Mouse (Mus musculus) left cerebral cortex, postnatal 14 days (tissue): Measurements from ENCODE around the gene Mrc2. TPM values are rescaled to one million over a fixed set of nuclear protein-coding genes. Genes with fewer than 3 reads are reported as not detected.

Experiments used
- DNase-seq, 2 experiments: peaks; one replicate each; pipeline ENCODE4 v3.0.0; 2021 to 2022; ENCODE audit warnings: low spot score in 2 of 2, mixed read lengths in 1 of 2
- intact Hi-C: fragments of 180-260 bp; cut with DNase I; formaldehyde crosslinking; loops from one replicate; pipeline ENCODE4 v1.15.1; 2025
- long read RNA-seq, 2 experiments: library from polyadenylated mRNA; stranded (forward); transcript quantifications; one replicate each; pipeline ENCODE4 v2.0.0; 2021
- total RNA-seq, 2 experiments: library from RNA; stranded (reverse); gene quantifications; 2 replicates each; pipeline ENCODE4 v1.2.3; 2021

Mrc2 gene
- 10 to 100 TPM in 1 of 2 experiments, 1 to 10 TPM in 1; 8.9 to 10.1 TPM for total RNA-seq
- long read RNA-seq, experiment 1, full-length matches to known transcripts: 1 of 5 reads
- long read RNA-seq, experiment 1, partial matches to known transcripts: 2 of 5 reads
- long read RNA-seq, experiment 1, other reads (novel, unspliced or antisense): 2 of 5 reads
- long read RNA-seq, experiment 2, full-length matches to known transcripts: 4 of 8 reads
- long read RNA-seq, experiment 2, partial matches to known transcripts: 4 of 8 reads
- long read RNA-seq, experiment 2, other reads (novel, unspliced or antisense): 0 of 8 reads

DNA sequence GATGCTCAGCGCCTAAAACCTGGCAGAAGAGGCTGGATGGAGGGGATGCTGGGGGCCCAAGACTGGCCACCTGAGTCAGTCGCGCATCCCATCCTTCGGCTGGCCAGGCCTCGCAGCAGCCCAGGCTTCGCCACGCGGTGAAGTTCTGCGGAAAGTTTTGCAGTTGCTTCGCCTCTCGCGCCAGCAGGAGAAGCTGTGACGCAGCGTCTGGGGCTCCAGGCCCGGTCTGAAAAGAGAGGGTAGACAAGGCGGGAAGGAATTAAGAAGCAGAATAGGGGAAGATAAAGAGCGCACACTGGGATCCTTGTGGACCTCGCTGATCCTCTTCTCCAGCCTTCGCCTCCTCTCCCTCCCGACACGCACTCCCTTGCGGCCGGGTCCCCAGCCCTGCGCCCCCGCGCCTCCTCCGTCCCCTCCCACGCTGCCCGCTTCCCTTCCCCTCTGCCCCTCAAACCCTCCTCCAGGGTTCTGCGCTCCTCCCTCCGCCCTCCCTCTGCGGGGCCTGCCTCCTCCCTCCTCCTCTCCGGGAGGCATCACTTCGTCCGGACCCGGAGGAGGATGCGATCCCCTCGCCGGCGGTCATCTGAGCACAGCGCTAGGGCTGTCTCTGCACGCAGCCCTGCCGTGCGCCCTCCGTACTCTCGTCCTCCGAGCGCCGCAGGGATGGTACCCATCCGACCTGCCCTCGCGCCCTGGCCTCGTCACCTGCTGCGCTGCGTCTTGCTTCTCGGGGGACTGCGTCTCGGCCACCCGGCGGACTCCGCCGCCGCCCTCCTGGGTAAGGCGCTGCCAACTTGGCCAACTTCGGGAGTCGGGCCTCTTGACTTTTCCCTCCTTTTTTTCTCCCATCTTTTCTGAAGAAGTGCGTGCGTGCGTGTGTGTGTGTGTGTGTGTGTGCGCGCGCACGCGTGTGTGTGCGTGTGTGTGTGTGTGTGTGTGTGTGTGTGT is at the start of gene Mrc2:
TSS of gene Mrc2 (plus strand) at position 520 of the 948 bp plus-strand sequence.
- DNase-seq: peak in 1 of 2 experiments; percentile 46
- intact Hi-C loops: no loop called here

DNA sequence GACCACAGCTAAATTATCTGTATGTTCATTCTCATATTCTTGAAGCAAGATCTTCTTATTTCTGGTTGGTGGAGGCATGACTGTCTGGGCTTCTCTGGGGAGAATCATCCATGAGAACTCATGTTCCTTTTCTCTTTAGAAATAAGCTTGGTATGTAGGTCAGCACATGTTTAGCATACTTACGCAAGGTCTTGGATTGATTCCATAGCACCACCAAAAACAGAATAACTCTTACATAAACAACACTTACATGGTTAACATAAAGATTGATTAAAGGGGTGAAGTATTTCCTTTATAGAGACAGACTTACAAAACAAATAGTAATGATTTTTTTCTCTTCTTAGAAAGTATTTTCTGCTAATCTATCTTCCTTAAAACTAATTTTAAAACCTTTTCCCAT is 46.1 kb upstream of the Mrc2 start:
- intact Hi-C loops: no loop called here
- DNase-seq: peak in 1 of 2 experiments; percentile 73

DNA sequence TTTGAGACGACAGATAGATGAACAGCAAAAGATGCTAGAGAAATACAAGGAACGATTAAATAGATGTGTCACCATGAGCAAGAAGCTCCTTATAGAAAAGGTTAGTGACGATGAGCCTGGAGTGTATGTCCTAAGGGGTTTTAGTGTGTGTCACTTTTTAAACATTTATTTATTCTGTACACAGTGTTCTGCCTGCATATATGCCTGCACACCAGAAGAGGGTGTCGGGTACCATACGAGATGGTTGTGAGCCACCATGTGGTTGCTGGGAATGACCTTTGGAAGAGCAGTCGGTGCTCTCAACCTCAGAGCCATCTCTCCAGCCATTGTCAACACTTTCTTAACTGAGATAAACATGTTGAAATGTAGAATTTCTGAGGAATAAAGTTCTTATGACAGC is 45.7 kb upstream of the Mrc2 start:
- intact Hi-C loops: no loop called here
- no peak for DNase-seq

DNA sequence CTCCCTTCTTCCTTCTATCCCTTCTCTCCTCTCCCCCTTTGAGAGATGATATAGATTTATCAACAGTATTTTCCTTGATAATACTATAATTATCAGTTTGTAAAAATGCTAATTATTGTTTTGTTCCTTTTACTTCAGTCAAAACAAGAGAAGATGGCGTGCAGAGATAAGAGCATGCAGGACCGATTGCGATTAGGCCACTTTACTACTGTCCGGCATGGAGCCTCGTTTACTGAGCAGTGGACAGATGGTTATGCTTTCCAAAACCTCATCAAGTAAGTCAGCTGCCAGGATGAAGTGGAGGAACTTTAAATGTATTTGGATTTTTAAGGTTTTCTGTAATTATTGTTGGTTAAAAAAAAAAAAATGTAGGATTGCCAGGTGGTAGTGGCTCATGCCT is 45.1 kb upstream of the Mrc2 start:
- DNase-seq: no peak
- intact Hi-C loops: no loop called here

DNA sequence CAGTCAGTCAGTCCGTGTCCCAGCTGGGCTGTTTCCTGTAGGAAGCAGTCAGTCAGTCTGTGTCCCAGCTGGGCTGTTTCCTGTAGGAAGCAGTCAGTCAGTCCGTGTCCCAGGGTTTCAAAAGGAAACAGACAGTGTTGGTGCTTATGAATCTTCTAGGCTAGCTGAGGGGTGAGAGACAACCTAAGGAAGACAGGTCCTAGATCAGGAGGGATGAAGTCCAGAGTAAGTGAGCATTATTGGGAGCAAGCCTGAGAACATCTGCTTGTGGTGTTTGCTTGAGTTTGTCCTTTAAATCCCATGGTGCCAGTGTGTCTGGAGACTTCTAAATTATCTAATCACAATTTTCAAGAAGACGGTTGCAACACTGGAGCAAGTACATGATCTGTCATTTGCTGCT is 32.7 kb upstream of the Mrc2 start:
- DNase-seq: no peak
- intact Hi-C loops: no loop called here

DNA sequence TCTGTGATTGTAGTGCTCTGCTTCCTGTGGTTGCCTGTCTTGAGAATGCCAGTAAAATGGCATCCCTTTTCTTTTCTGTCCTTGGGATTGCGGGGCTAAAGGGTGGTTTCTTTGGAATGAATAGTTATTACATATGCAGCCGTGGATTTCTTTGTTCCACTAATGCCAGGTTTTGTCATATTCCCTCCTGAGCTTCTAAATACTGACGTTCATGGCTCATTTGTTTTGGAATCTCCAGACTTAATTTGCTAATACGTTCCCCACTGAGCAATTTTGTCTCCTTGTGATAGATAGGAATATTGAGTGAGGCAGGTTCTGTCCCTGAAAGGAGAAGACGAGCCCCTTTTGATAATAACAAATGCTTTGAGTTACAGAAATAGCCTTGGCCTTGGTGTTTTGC is 31.3 kb upstream of the Mrc2 start:
- intact Hi-C loops: no loop called here
- no peak for DNase-seq

DNA sequence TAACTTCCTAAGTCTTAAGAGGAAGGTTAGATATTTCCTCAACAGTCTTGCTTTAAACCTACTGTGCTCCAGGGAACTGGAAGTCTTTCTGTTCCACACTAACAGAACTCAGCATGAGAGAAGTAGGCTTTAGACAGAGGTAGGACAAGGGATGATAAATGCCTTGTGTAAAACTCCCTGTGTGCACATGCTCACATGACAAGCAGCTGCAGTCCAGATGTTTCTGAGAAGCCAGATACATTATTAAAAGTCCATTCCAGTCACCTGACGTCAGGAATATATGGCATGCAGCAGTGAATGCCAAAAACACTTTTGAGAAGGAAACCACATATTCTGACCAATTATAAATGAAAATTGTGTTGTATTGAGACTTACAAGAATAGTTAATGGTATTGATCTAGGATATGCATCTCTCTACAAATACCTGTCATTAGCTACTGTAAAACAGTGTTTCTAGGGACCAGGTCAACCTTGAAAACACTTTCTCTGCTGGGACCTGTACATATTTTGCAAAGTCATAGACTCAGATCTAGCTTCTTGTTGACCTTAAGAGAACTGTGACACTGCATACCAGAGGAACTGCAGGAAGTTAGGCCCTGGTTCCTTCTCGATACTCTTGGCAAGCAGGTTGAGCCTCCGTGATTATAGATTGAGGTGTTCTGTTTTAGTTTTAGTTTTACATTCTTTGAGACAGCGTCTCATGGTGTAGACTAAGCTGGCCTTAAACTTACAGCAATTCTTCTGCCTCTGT is 30.7 kb upstream of the Mrc2 start:
- intact Hi-C loops: no loop called here
- no peak for DNase-seq

DNA sequence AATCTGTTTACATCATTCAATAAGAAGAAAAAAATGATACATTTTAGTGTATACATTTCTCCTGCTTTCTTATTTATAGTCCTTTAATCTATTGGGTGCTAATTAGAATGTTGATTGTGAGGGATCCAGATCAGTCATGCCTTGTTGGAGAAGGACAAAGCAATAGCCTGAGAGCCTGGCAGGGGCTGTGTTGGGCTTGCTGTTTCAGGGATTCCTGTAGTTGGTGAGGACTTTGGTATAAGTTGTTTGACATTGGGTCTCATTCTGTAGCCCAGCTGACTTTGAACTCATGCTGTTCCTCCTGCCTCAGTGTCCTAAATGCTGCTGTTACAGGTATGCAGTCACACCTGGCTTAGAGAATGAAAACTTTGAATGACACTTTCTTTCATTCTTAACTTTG is 27.9 kb upstream of the Mrc2 start:
- intact Hi-C loops: no loop called here
- DNase-seq: no peak

DNA sequence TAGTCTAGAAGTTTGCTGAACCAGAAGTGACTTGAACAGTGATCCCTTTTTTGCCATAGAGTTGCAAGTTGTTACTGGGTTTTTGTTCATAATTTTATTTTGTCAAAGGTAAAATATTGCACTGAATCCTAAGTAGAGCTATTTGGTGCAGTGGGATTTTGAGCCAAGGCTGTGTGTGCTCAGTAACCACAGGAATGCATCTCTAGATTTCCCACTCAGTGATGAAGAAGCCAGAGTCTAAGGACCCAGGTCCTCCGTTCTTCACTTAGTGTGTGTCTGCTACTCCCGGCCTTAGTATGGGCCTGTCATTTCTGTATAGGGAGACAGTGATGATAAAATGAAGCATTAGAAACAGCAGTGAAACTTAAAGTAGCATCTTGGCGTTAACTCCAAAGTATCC is 27.5 kb upstream of the Mrc2 start:
- DNase-seq: no peak
- intact Hi-C loops: no loop called here

DNA sequence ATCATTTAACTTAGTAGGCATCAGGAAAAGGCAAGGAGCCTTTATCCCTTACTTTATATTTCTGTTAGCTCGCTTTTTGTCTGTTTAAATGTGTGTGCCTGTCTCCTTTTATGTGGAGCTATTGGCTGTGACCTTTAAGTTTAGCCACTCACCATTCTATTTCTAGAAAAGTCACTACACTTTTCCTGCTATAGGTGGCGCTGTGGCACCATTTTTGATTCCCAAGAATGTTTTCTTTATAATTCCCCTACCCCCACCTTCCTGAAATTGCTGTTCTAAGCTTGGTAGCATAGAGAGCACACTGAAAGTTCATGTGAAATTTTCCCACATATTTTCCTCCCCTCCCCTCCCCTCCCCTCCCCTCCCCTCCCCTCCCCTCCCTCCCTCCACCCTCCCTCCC is 22.3 kb upstream of the Mrc2 start:
- peak; percentile 64 to 75 for DNase-seq
- intact Hi-C loops: no loop called here

DNA sequence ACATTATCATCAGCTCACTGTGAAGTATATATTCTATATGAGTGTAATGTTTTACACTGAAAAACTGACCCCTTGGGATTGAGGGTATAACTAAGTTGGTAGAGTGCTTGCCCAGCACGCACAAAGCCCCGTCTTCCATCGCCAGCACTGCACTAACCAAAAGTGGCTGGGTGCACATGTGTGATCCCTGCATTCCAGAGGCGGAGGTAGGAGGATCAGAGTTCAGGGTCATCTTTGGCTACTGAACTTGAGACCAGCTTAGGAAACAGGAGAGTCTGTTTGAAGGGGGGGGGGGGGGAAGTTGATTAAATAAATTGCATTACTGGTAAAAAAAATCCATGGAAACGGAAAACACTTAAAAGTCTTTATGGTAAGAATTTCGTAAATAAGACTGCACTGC is 12.0 kb upstream of the Mrc2 start:
- intact Hi-C loops: no loop called here
- DNase-seq: no peak

DNA sequence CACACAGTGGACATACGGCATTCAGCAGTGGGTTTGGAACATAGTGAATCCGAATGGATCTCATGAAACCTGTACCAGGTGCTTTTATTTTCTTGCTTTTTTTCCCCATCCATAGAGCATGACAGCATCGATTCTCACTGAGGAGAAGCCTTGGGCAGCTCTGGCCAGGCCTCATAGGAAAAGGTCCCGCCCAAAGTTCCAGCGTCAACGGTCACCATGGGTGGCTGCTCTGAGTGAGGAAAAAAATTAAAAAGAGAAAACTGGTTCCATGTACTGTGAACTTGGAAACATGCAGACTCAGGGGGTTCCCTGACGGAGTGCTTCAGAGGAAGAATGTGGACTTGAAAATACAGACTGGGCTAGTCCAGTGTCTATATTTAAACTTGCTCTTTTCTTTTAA is 11.2 kb upstream of the Mrc2 start:
- DNase-seq: no peak
- intact Hi-C loops: no loop called here

DNA sequence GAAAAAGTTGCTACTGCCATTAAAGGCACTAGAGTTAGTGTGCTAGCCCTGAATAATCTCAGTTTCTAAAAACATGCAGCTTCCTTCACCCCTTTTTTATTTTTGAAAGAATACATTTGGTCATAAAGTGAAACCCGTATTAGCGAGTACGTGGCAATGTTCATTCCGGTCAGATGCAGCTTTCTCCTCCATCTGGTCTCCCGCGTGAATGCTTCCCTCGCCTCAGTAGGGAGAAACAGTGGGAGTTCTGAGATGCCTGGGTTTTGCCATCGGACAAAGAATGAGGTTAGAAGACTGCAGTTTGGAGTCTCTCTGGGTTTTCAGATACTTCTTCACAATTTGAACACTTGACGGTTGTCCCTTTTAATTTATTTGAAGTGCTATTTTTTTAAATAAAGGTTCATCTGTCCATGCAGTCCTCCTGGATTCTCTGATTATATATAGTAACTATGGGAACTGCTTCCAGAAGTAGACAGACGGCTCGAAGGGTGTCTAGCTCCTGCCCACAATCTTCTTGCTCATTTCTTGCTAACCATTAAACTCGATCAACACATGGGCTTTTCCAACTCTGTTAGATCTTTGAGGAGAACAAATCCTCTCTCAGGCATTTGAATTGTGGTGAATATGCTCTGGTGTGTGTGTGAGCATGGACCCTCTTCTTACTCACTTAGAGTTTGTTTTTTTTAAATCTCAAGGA is 10.5 kb upstream of the Mrc2 start:
- DNase-seq: no peak
- intact Hi-C loops: no loop called here

DNA sequence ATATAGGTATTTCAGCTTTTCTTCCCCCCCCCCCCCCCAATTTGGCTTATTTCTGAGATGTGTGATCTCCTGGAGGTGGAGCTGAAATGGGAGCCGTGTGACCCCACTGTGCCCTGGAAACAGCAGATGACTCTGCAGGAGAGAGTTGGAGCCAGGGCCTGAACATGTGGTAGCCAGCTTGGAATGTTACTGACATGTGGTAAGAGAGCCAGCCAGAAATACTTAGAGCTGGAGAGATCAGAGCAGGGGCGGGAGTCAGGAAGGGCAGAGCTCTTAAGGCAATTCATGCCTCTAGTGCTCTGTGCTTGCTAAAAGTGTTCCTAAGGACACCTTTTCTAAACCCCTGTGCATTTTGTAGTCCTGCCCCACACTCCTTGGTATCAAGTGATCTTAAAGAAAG is 10.0 kb upstream of the Mrc2 start:
- DNase-seq: no peak
- intact Hi-C loops: no loop called here

DNA sequence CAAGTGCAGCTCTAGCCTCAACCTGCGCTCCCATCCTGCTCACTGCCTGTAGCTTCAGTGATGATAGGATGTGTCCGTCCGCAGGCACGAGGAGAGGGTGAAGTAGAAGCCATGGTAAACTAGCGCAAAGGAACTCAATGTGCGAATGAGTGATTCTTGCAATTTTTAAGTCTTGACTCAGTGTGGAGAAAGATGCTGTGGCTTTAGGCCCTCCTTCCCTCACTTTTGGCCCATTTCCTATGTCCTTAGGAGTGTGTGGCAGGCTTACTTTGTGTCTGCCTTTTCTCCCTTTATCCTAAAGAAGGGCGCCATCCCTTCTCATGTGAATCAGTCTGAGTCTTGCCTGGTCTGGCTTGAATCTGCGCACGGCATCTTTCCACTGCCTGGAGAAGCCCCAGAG is 9.4 kb upstream of the Mrc2 start:
- DNase-seq: no peak
- intact Hi-C loops: no loop called here

DNA sequence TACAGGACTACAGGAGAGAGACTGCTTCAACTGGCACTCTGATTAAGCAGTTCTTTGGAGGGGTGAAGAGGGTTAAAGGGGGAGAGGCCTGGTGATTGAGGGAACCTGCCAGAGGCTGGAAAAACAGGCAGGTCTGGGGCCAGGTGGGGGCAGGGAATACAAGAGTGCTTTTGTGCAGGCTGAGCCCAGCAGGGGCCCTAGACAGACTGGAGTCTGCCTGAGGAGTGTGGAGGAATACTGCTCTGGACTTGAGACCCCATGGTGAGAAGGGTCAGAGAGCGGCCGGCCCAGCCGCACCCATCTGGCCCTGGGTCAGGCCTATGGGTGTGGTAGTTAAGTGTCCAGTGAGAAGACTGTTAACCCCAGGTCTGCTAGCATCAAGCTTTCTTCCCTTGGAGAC is 6.7 kb upstream of the Mrc2 start:
- no peak for DNase-seq
- intact Hi-C loops: no loop called here

DNA sequence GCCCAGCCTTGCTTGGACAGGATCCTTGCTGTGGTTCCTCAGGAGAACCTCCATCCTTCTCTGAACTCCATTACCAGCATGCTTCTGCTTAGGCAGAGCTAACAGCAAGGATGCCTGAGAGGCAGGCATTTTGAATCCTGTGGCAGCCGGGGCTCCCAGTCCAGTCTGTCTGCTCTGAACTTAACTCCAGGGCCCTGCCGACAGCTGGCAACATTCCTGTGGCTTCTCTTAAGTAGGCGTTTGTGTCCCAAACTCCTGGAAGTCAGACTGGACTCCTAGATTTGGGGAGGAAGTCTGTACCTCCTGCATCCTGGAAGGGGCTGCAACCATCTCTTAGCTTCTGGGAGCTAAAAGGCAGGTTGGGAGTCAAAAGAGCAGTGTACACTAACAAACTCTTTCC is 3.0 kb upstream of the Mrc2 start:
- no peak for DNase-seq
- intact Hi-C loops: no loop called here

DNA sequence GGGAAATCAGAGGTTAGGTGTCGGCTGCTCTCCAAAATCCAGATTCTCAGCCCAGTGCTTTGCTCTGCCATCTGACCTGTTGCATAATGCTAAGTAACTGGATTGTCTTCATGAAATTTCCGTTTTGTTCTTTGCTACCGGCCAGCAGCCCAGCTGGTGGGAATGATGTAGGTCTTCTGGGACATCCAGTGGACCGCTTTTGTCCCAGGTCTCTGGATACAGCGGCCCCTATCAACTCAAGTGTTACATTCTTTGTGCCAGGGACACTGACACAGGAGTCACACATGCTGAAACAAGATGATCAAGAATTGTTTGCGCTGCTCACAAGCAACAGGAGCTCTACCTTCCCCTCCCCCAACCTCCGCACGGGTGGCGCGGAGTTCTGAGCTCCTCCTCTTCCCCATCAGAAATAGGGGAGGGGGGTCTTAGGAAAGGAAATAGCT is 741 bp upstream of the Mrc2 start:
- intact Hi-C loops: no loop called here
- DNase-seq: no peak

DNA sequence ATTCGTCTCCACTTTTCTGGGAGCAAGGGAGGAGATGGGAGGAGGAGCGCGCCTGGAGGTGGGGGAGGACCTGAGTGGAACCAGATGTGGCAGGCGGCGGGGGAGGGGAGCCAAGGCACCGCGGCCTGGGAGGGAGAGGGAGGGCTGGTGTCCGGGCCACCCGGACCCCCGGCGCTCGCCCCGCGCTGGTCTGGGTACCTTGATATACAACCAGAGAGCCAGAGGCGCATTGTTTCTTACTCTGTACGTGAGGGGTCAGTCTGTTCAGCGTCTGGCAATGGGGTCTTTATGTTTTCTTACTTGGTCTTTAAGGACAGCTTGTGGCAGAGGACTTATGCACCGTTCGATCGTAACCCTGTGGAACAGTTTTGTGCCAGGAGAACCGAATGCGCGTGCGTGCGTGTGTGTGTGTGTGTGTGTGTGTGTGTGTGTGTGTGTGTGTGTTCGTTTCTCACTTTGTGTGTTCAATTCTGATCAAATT is 698 bp downstream of the Mrc2 start:
- peak in 1 of 2 experiments; percentile 42 for DNase-seq
- intact Hi-C loops: no loop called here
